Comparison of ENCODE assay signal across 30 mouse cellular contexts in genomic region chr4:85543221-85543620, GRCm38 (mm10). TPM values are rescaled to one million over a fixed set of nuclear protein-coding genes. Genes with fewer than 3 reads are reported as not detected.
"Had no signal": no experiment of that assay in that cellular context is flagged by ENCODE, and none has a peak within 500 bp of the region (broad histone marks: within the 10 kb centered on the region; RNA-seq: fewer than 3 reads in every experiment).

No protein-coding gene starts in this region.

- H3K4me1 ChIP-seq: heart, embryonic 10.5 days; heart, embryonic 12.5 days; heart, embryonic 13.5 days; heart, embryonic 15.5 days; hindbrain, embryonic 10.5 days; hindbrain, embryonic 12.5 days; hindbrain, embryonic 13.5 days; hindbrain, embryonic 15.5 days; intestine, embryonic 15.5 days; kidney, embryonic 15.5 days had no signal

- H3K36me3 ChIP-seq: heart, embryonic 10.5 days; heart, embryonic 12.5 days; heart, embryonic 13.5 days; heart, embryonic 15.5 days; hindbrain, embryonic 10.5 days; hindbrain, embryonic 12.5 days; hindbrain, embryonic 13.5 days; hindbrain, embryonic 15.5 days; intestine, embryonic 15.5 days; kidney, embryonic 15.5 days had no signal

- H3K27ac ChIP-seq: heart, embryonic 10.5 days; heart, embryonic 13.5 days; heart, embryonic 15.5 days; hindbrain, embryonic 10.5 days; hindbrain, embryonic 12.5 days; hindbrain, embryonic 13.5 days; hindbrain, embryonic 14.5 days; hindbrain, embryonic 15.5 days; hindbrain, postnatal 0 days; intestine, embryonic 15.5 days; kidney, embryonic 15.5 days; kidney, postnatal 0 days; layer of hippocampus, adult 2 months had no signal

- H3K4me3 ChIP-seq: heart, embryonic 10.5 days; heart, embryonic 12.5 days; heart, embryonic 13.5 days; heart, embryonic 15.5 days; hindbrain, embryonic 10.5 days; hindbrain, embryonic 12.5 days; hindbrain, embryonic 13.5 days; hindbrain, embryonic 15.5 days; intestine, embryonic 15.5 days; kidney, embryonic 15.5 days; layer of hippocampus, adult 2 months had no signal

- DNase-seq: heart, postnatal 10 days; heart, postnatal 14 days; heart, postnatal 36 days; heart, postnatal 4 days; kidney, adult 11 months; kidney, adult 18-20 months; kidney, adult 2 months; kidney, adult 8-10 months; kidney, adult 9 months; kidney, postnatal 10 days; kidney, postnatal 14 days; kidney, postnatal 25 days; kidney, postnatal 36 days; kidney, postnatal 4 days; layer of hippocampus, adult 9-11 months had no signal

- H3K9me3 ChIP-seq: heart, embryonic 10.5 days; heart, embryonic 12.5 days; heart, embryonic 13.5 days; heart, embryonic 15.5 days; hindbrain, embryonic 10.5 days; hindbrain, embryonic 12.5 days; hindbrain, embryonic 13.5 days; hindbrain, embryonic 15.5 days; intestine, embryonic 15.5 days; kidney, embryonic 15.5 days had no signal

- H3K27me3 ChIP-seq: heart, embryonic 12.5 days; heart, embryonic 13.5 days; heart, embryonic 15.5 days; hindbrain, embryonic 12.5 days; hindbrain, embryonic 13.5 days; hindbrain, embryonic 15.5 days; intestine, embryonic 15.5 days; kidney, embryonic 15.5 days had no signal

- H3K9ac ChIP-seq: heart, embryonic 12.5 days; heart, embryonic 13.5 days; heart, embryonic 15.5 days; hindbrain, embryonic 12.5 days; hindbrain, embryonic 13.5 days; hindbrain, embryonic 14.5 days; hindbrain, embryonic 15.5 days; intestine, embryonic 15.5 days; kidney, embryonic 15.5 days had no signal

RNA-seq across cellular contexts. Expression of gene Adamtsl1, which starts 29.2 kb away (rescaled TPM):
- total RNA-seq: hematopoietic stem cell, adult 5-6 weeks had no signal
